Mouse (Mus musculus): ENCODE results near the gene Sept11. TPM values are rescaled to one million over a fixed set of nuclear protein-coding genes. Genes with fewer than 3 reads are reported as not detected.

Sept11 gene
- polyA plus RNA-seq (2015; fragmentation: Nextera tagmentation; extraction: Ambion mirVana), result 172 and 173 TPM in 2 replicates

DNA sequence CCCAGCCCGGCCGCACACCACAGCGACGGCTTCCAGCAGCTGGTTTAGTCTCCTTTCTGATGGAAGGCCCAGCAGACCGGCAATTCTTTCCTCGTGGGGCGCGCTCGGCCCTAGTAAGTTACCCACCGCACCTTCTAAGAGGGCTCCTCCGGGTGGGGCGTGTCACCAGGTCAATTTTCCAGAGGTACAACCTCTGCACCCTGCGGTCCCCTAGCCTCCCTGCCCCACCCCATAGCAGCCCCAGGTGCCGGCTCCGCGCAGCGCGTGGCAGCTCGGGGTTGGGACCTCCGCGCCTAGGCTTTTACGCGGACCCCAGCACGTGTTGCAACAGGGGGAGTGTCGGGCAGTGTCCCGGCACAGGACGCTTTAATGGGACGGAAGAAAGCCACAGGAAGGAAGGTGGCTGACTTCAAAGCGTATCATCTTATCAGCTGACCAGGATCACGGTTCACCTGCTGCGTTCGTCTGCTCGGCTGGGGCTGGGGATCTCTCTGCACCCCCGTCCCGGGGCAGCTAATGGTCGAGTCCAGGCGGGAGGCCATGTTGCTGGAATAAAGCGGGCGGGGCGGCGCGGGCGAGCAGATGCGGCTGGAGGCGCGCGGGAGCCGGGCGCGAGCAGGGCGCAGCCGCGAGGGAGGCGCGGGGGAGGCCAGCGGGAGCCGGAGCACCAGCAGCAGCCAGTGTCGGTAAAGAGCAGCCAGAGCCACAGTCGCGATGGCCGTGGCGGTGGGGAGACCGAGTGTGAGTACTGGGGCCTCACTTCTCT, at the start of gene Sept11:
TSS of gene Sept11 (plus strand) at position 581 of the 766 bp plus-strand sequence.
- H3K4me1 ChIP-seq (replicated peaks), result peaks cover 56% of the 10 kb centered on the region
- no peaks in the 10 kb centered on the region for H3K27me3 ChIP-seq
- peak within 1 kb of the TSS; percentile 96 for H3K4me2 ChIP-seq (replicated peaks)
- H3K4me3 ChIP-seq (replicated peaks), result peak within 1 kb of the TSS; percentile 85
- peak; percentile 92 for ATAC-seq
- 0% methylated on average over 63 of the region's 63 CpGs for WGBS
- no peaks in the 10 kb centered on the region for H3K9me3 ChIP-seq
- H3K36me3 ChIP-seq, result no peaks in the 10 kb centered on the region
- peak within 1 kb of the TSS; percentile 96 for H3K27ac ChIP-seq
- peak within 1 kb of the TSS; percentile 89 for H3K9ac ChIP-seq (replicated peaks)

DNA sequence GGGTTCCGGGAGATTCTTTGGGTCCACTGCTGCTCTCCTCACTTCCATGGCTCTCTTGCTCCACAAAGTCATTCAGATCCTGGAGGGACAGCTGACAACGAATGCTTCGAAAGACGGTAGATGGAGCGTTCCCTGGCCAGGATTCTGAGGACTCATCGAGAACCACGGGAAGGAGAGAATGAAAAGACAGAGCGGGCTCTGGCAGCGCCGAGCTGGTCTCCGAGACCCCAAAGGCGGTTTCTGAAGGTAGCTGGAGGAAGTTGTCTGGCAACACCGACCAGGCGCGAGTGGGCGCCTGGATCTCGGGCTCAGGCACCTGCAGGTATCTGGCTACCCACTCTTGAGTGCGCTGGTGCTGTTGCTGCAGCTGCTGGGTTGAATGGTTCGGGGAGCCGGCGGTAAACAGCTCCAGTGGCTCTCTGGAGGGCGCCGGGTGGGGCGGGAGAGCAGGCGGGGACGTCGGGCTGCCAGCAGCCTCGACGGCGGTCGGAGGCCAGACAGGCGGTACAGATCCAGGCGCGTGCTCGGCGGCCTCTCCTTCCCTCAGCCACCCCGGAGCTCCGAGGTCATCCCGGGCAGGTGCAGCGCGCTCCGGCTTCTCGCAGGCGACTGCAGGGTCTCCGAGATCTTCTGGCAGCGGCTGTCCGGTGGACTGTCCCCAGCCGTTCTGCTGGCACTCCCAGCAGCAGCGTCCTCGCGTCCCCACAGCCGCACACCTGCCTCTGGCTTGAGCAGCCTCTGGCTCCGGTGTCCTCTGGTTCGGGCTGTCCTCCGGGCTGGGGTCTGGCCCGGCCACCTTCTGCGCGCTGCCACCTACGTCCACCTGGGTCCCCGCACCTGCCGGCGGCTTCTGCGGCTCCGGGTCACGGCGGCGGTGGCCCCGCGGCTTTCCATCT, 49.3 kb upstream of the Sept11 start:
- Histone ChIP-seq H3K27me3 (peaks cover 80% of the 10 kb centered on the region), H3K9me3 (no peaks in the 10 kb centered on the region), H3K27ac (no peak overlapping the region), H3K4me1 (replicated peaks) (peaks cover 23% of the 10 kb centered on the region), H3K4me3 (replicated peaks) (peak overlapping the region; percentile 50), H3K36me3 (no peaks in the 10 kb centered on the region), H3K9ac (replicated peaks) (peak overlapping the region; percentile 60), H3K4me2 (replicated peaks) (peak overlapping the region; percentile 93)
- WGBS, result 3% methylated on average over 62 of the region's 69 CpGs
- ATAC-seq, result peak; percentile 59

DNA sequence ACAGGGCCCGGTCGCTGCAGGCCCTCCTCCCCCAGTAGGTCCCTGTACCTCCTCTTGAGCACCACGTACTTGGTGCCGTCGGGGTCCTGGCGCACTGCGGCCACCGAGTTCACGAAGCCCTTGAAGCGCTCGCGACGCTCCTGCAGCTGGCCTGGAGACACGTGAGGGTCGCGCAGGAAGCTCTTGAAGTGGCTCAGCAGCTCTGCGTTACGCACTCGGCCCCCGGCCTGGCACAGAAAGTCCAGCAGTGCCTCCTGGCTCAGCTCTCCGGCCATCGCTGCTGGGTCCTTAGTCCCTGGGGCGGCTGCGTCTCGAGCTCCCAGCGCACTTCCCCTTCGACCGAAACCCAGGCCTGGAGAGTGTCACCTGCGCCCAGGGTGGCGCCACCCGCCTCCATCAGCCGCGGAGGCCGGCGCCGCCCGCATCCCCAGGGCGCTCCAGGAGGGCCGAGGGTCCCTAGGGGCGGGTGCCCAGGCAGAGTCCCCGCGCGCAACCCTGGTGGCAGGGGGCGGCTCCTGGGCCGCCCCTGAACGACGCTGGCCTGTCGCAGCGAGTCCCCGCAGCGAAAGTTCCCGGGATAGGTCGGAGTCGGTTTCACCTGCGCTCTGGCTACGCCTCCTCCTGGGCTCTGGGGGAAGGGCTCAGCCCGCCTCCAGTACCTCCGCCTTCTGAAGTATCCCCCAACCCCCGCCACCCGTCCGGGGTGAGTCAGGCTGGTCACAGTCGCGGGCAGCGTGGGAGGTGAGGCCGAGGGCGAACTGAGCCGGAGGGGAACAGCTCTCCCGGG, 48.5 kb upstream of the Sept11 start, which contains the start of gene Sowahb:
TSS of gene Sowahb (minus strand) at position 439 of the 787 bp plus-strand sequence.
- Histone ChIP-seq H3K4me3 (replicated peaks) (peak within 1 kb of the TSS; percentile 50), H3K9me3 (no peaks in the 10 kb centered on the region), H3K4me2 (replicated peaks) (peak within 1 kb of the TSS; percentile 93), H3K4me1 (replicated peaks) (peaks cover 23% of the 10 kb centered on the region), H3K36me3 (no peaks in the 10 kb centered on the region), H3K27ac (no peak within 1 kb of the TSS), H3K27me3 (peaks cover 86% of the 10 kb centered on the region), H3K9ac (replicated peaks) (peak within 1 kb of the TSS; percentile 60)
- ATAC-seq, result peak; percentile 77
- WGBS, result 1% methylated on average over 66 of the region's 68 CpGs

DNA sequence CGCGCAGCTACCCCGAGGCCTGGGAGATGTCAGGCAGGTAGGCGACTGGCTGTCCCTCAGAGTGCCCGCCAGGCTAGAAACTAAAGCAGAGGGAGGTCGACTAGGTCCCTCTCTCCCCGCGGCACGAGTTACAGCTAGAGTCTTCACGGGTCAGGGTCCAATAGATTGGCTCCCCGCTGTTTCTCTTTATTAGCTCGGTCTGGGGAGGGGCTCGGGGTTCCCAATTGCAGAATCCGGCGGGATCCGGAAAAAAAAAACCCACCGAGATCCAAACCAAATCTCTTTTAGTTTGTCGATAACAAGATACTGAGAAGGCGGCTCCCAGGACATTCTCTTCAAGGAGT, 47.9 kb upstream of the Sept11 start:
- no peak for ATAC-seq
- Histone ChIP-seq H3K27ac (no peak overlapping the region), H3K9ac (replicated peaks) (peak overlapping the region; percentile 60), H3K27me3 (peaks cover 82% of the 10 kb centered on the region), H3K4me2 (replicated peaks) (peak overlapping the region; percentile 93), H3K4me1 (replicated peaks) (peaks cover 23% of the 10 kb centered on the region), H3K36me3 (no peaks in the 10 kb centered on the region), H3K9me3 (no peaks in the 10 kb centered on the region), H3K4me3 (replicated peaks) (peak overlapping the region; percentile 50)
- 1% methylated on average over 19 of the region's 19 CpGs for WGBS

DNA sequence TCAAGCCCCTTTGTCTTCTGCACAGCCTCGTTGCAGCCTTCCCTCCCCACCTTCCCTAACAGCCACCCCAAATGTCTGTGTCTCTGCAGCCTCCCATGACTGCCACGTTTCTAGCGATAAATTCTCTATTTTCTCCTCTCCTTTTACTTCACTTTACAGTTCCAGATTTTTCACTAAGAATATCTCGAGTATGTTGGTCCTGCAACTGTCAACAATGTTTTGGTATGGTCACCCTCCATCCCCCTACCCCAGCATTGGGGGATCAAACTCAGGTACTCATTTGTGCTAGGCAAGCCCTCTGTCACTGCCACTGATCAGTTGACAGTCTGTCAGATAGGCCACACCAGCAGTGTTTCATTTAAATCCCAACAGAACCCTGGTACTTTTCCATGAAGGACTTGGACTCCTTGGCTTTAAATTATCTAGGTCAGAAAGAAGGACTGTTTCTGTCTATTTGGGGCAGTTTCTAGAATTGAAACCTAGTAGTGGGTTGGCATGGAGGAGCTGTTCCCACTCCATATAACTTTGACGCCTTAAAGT, 46.9 kb upstream of the Sept11 start:
- Histone ChIP-seq H3K4me1 (replicated peaks) (peaks cover 23% of the 10 kb centered on the region), H3K27me3 (peaks cover 80% of the 10 kb centered on the region), H3K36me3 (no peaks in the 10 kb centered on the region), H3K9me3 (no peaks in the 10 kb centered on the region), H3K4me2 (replicated peaks) (no peak overlapping the region), H3K27ac (no peak overlapping the region), H3K9ac (replicated peaks) (no peak overlapping the region), H3K4me3 (replicated peaks) (no peak overlapping the region)
- WGBS, result 26% methylated on average over 5 of the region's 5 CpGs
- ATAC-seq, result no peak

- peaks cover 57% of the 10 kb centered on the region for H3K27me3 ChIP-seq
- 71% methylated on average over 13 of the region's 13 CpGs for WGBS
Observed at GRCm38 (mm10) chr5:93048481-93049240, 44.6 kb upstream of the Sept11 start.

DNA sequence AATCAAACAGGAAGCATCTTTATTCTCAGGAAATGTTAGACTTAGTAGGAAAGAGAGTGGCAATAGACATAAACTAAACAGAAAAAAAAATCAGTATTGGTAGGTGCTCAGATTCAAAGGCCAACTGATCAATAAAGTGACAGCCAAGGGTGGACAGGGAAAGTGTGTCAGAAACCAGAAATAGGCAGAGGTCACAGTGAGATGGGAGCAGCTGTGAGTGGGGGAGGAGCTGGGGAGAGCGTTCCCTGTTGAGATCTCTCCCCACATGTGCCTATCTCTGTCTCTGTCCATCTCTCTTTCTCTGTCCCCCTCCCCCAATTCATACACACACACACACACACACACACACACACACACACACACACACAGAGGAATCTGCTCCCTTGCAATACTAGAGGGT, 43.3 kb upstream of the Sept11 start:
- no peaks in the 10 kb centered on the region for H3K9me3 ChIP-seq
- H3K4me3 ChIP-seq (replicated peaks), result no peak overlapping the region
- no peak for ATAC-seq
- WGBS, result 71% methylated on average over 1 of the region's 1 CpGs
- H3K4me1 ChIP-seq (replicated peaks), result peaks cover 11% of the 10 kb centered on the region
- H3K4me2 ChIP-seq (replicated peaks), result no peak overlapping the region
- H3K27ac ChIP-seq, result no peak overlapping the region
- peaks cover 44% of the 10 kb centered on the region for H3K27me3 ChIP-seq
- H3K36me3 ChIP-seq, result no peaks in the 10 kb centered on the region
- no peak overlapping the region for H3K9ac ChIP-seq (replicated peaks)

More at GRCm38 (mm10) chr5:93048481-93049240, 44.6 kb upstream of the Sept11 start:
- no peak overlapping the region for H3K4me2 ChIP-seq (replicated peaks)
- H3K27ac ChIP-seq, result no peak overlapping the region
- no peak for ATAC-seq
- no peak overlapping the region for H3K4me3 ChIP-seq (replicated peaks)
- H3K9ac ChIP-seq (replicated peaks), result no peak overlapping the region
- peaks cover 21% of the 10 kb centered on the region for H3K4me1 ChIP-seq (replicated peaks)
- no peaks in the 10 kb centered on the region for H3K36me3 ChIP-seq
- H3K9me3 ChIP-seq, result no peaks in the 10 kb centered on the region

GRCm38 (mm10) chr5:93051041-93051440, 42.2 kb upstream of the Sept11 start:
- 0 out of 2 replicates have a peak, but pooled peaks cover 4% of the 10 kb centered on the region for H3K4me1 ChIP-seq (replicated peaks)
- H3K4me2 ChIP-seq (replicated peaks), result no peak overlapping the region
- H3K36me3 ChIP-seq, result no peaks in the 10 kb centered on the region
- 53% methylated on average over 5 of the region's 5 CpGs for WGBS
- ATAC-seq, result no peak
- no peak overlapping the region for H3K9ac ChIP-seq (replicated peaks)
- peaks cover 34% of the 10 kb centered on the region for H3K27me3 ChIP-seq
- H3K9me3 ChIP-seq, result no peaks in the 10 kb centered on the region
- no peak overlapping the region for H3K27ac ChIP-seq
- no peak overlapping the region for H3K4me3 ChIP-seq (replicated peaks)

DNA sequence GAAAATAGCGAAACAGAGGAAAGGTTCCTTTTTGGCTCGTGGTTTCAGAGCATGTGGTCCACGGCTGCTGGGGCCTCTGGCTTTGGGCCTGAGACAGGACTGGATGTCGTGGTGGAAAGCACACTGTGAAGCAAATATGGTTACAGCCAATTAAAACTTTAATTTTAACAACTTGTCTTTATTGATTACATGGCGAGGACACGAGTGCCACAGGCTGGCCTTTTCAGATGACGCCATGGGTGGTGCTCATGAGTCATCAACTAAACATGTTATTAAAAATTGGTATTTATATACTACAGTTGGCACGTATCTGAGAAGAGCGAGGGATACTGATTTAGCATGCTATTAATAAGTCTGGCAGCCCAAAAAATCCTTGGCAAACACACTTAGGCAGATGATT, 41.3 kb upstream of the Sept11 start:
- 89% methylated on average over 9 of the region's 9 CpGs for WGBS
- no peaks in the 10 kb centered on the region for H3K36me3 ChIP-seq
- 0 out of 2 replicates have a peak, but pooled peaks cover 4% of the 10 kb centered on the region for H3K4me1 ChIP-seq (replicated peaks)
- no peak overlapping the region for H3K27ac ChIP-seq
- peaks cover 25% of the 10 kb centered on the region for H3K27me3 ChIP-seq
- no peak overlapping the region for H3K9ac ChIP-seq (replicated peaks)
- no peak for ATAC-seq
- H3K4me2 ChIP-seq (replicated peaks), result no peak overlapping the region
- H3K9me3 ChIP-seq, result no peaks in the 10 kb centered on the region
- H3K4me3 ChIP-seq (replicated peaks), result no peak overlapping the region

DNA sequence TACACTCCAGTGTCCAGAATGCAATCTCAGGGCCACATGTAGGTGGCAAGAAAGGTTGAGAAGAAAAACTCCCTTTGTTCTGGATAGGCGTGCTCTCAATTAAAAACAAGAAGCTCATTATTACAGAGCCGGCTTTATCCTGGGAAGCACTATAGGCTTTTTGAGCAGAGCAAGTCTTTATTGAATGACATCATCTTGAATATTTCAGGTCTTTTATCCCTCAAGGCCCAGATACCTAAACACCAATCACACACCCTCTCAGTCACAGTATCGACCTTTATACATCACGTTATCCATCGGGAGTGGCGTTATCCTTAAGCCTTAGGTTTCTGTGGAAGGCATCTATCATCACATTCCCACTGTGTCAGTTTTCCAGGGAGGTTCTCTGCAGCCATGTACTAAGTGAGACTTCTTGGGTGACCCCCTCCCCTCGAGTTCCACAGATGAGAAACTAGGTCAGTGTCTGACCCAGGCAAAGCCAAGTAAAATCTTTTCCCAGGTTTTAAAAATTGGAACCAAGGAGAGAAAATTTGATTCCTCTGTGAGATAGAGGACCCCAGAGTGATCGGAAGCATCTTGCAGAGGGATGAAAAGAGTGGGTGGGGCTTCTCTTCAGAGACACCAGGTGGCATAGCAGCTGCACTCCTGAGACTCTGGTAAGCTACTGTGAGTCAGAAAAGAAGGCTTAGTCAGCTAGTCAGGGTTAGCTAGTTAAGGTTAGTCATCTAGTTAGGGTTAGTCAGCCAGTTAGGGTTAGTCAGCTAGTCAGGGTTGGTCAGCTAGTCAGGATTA, 39.4 kb upstream of the Sept11 start:
- Histone ChIP-seq H3K27me3 (peaks cover 8% of the 10 kb centered on the region), H3K4me2 (replicated peaks) (no peak overlapping the region), H3K9me3 (no peaks in the 10 kb centered on the region), H3K4me3 (replicated peaks) (no peak overlapping the region), H3K4me1 (replicated peaks) (0 out of 2 replicates have a peak, but pooled peaks cover 4% of the 10 kb centered on the region), H3K36me3 (no peaks in the 10 kb centered on the region), H3K9ac (replicated peaks) (no peak overlapping the region), H3K27ac (no peak overlapping the region)
- 50% methylated on average over 8 of the region's 8 CpGs for WGBS
- no peak for ATAC-seq

Measured in midbrain, embryonic 13.5 days (tissue).